Mouse (Mus musculus) heart, embryonic 10.5 days (tissue): ENCODE results near the gene Sept9. TPM values are rescaled to one million over a fixed set of nuclear protein-coding genes. Genes with fewer than 3 reads are reported as not detected.
A peak's percentile ranks its signal among the peaks of the same experiment; 100 is the strongest.

Source experiments
- DNase-seq: peaks from one replicate; pipeline ENCODE4 v3.0.0-alpha.2; 2017; ENCODE audit warnings: low spot score
- H3K27ac ChIP-seq: fragments of 300-500 bp; sonication (generic); 2 replicates; pipeline ENCODE4 v1.5.1; 2016; ENCODE audit warnings: mild to moderate bottlenecking
- H3K27me3 ChIP-seq: fragments of 300-500 bp; sonication (generic); 2 replicates; pipeline ENCODE4 v1.6.1; 2016; ENCODE audit warnings: mild to moderate bottlenecking; ENCODE audit not compliant: poor library complexity, insufficient read depth, severe bottlenecking
- H3K36me3 ChIP-seq: fragments of 300-500 bp; sonication (generic); 2 replicates; pipeline ENCODE4 v1.6.1; 2016; ENCODE audit warnings: mild to moderate bottlenecking, moderate library complexity
- H3K4me1 ChIP-seq: fragments of 300-500 bp; sonication (generic); 2 replicates; pipeline ENCODE4 v1.6.1; 2016; ENCODE audit warnings: mild to moderate bottlenecking
- H3K4me3 ChIP-seq: fragments of 300-500 bp; sonication (generic); 2 replicates; pipeline ENCODE4 v1.5.1; 2016; ENCODE audit warnings: mild to moderate bottlenecking, moderate library complexity
- H3K9me3 ChIP-seq: fragments of 300-500 bp; sonication (generic); 2 replicates; pipeline ENCODE4 v1.6.1; 2016; ENCODE audit warnings: mild to moderate bottlenecking, moderate library complexity
- WGBS: fragments of 180-500 bp; shearing (Covaris S2); methylation state at CpG from one replicate; pipeline ENCODE4 v1.1.7; 2016; 5-methylcytosine and 5-hydroxymethylcytosine counted together
- polyA plus RNA-seq: library from polyadenylated mRNA; unstranded; fragments of >200 nt; fragmentation: Nextera tagmentation; extraction: Ambion mirVana; gene quantifications from 2 replicates; pipeline ENCODE4 v1.2.1, GENCODE M21; 2016

Sept9 gene
- polyA plus RNA-seq, 1 experiment from 2014 or later, result 164 TPM

GRCm38 (mm10) chr11:117232032-117232431 lies 32.6 kb downstream of the Sept9 start:
- no peak for DNase-seq
- 23% methylated on average over 19 of the region's 19 CpGs for whole genome bisulfite sequencing
- H3K27me3 ChIP-seq, result 0 out of 2 replicates have a peak, but pooled peaks cover 17% of the 10 kb centered on the region
- H3K9me3 ChIP-seq, result no peaks in the 10 kb centered on the region
- H3K27ac ChIP-seq, result peak overlapping the region; percentile 75
- peak overlapping the region; percentile 51 for H3K4me3 ChIP-seq
- H3K4me1 ChIP-seq, result peaks cover 50% of the 10 kb centered on the region
- no peaks in the 10 kb centered on the region for H3K36me3 ChIP-seq

GRCm38 (mm10) chr11:117232886-117233458 lies 33.5 kb downstream of the Sept9 start:
- Histone ChIP-seq H3K9me3 (no peaks in the 10 kb centered on the region), H3K36me3 (no peaks in the 10 kb centered on the region), H3K27ac (peak overlapping the region; percentile 77; the same call in 1 of the 2 replicates), H3K4me1 (peaks cover 50% of the 10 kb centered on the region), H3K27me3 (0 out of 2 replicates have a peak, but pooled peaks cover 12% of the 10 kb centered on the region), H3K4me3 (peak overlapping the region; percentile 38)
- 25% methylated on average over 10 of the region's 10 CpGs for WGBS
- no peak for DNase-seq

- WGBS, result 40% methylated on average over 8 of the region's 8 CpGs
- H3K4me1 ChIP-seq, result peaks cover 54% of the 10 kb centered on the region
Measured at GRCm38 (mm10) chr11:117233818-117234217, 34.4 kb downstream of the Sept9 start.

GRCm38 (mm10) chr11:117235086-117235897 lies 35.8 kb downstream of the Sept9 start:
- Histone ChIP-seq H3K4me1 (peaks cover 50% of the 10 kb centered on the region), H3K27me3 (0 out of 2 replicates have a peak, but pooled peaks cover 12% of the 10 kb centered on the region), H3K4me3 (peak overlapping the region; percentile 3; the same call in 1 of the 2 replicates), H3K27ac (peak overlapping the region; percentile 79), H3K9me3 (no peaks in the 10 kb centered on the region), H3K36me3 (peaks cover 3% of the 10 kb centered on the region; the same call in 1 of the 2 replicates)
- WGBS, result 30% methylated on average over 12 of the region's 12 CpGs
- DNase-seq, result no peak

More at GRCm38 (mm10) chr11:117233818-117234217, 34.4 kb downstream of the Sept9 start:
- Histone ChIP-seq H3K27me3 (0 out of 2 replicates have a peak, but pooled peaks cover 12% of the 10 kb centered on the region), H3K27ac (peak overlapping the region; percentile 77), H3K4me3 (peak overlapping the region; percentile 38; the same call in 1 of the 2 replicates), H3K9me3 (no peaks in the 10 kb centered on the region), H3K36me3 (no peaks in the 10 kb centered on the region)
- no peak for DNase-seq

- Histone ChIP-seq H3K4me1 (peaks cover 50% of the 10 kb centered on the region), H3K4me3 (peak overlapping the region; percentile 3; the same call in 1 of the 2 replicates), H3K36me3 (peaks cover 6% of the 10 kb centered on the region; the same call in 1 of the 2 replicates), H3K27me3 (0 out of 2 replicates have a peak, but pooled peaks cover 12% of the 10 kb centered on the region), H3K27ac (peak overlapping the region; percentile 79), H3K9me3 (no peaks in the 10 kb centered on the region)
- no peak for DNase-seq
- WGBS, result 25% methylated on average over 9 of the region's 9 CpGs
Measured at GRCm38 (mm10) chr11:117235898-117236459, 36.5 kb downstream of the Sept9 start.

- Histone ChIP-seq H3K4me3 (no peak overlapping the region), H3K27me3 (0 out of 2 replicates have a peak, but pooled peaks cover 12% of the 10 kb centered on the region), H3K27ac (no peak overlapping the region), H3K9me3 (no peaks in the 10 kb centered on the region), H3K36me3 (peaks cover 6% of the 10 kb centered on the region; the same call in 1 of the 2 replicates), H3K4me1 (peaks cover 37% of the 10 kb centered on the region)
- DNase-seq, result peak; percentile 91
- 4% methylated on average over 4 of the region's 4 CpGs for WGBS
Measured at GRCm38 (mm10) chr11:117238169-117238568, 38.7 kb downstream of the Sept9 start.

- 0 out of 2 replicates have a peak, but pooled peaks cover 5% of the 10 kb centered on the region for H3K27me3 ChIP-seq
- H3K4me1 ChIP-seq, result peaks cover 23% of the 10 kb centered on the region
- H3K36me3 ChIP-seq, result peaks cover 6% of the 10 kb centered on the region; the same call in 1 of the 2 replicates
- H3K9me3 ChIP-seq, result no peaks in the 10 kb centered on the region
- no peak overlapping the region for H3K27ac ChIP-seq
- DNase-seq, result no peak
- no peak overlapping the region for H3K4me3 ChIP-seq
- WGBS, result 82% methylated on average over 6 of the region's 6 CpGs
Measured at GRCm38 (mm10) chr11:117239617-117240016, 40.2 kb downstream of the Sept9 start.

- H3K36me3 ChIP-seq, result peaks cover 6% of the 10 kb centered on the region; the same call in 1 of the 2 replicates
- no peaks in the 10 kb centered on the region for H3K9me3 ChIP-seq
- H3K4me3 ChIP-seq, result no peak overlapping the region
- 78% methylated on average over 9 of the region's 9 CpGs for WGBS
- H3K27ac ChIP-seq, result no peak overlapping the region
- H3K4me1 ChIP-seq, result peaks cover 17% of the 10 kb centered on the region
- 0 out of 2 replicates have a peak, but pooled peaks cover 1% of the 10 kb centered on the region for H3K27me3 ChIP-seq
- DNase-seq, result no peak
Measured at GRCm38 (mm10) chr11:117240322-117240721, 40.9 kb downstream of the Sept9 start.

GRCm38 (mm10) chr11:117240861-117241738 lies 41.6 kb downstream of the Sept9 start:
- H3K27ac ChIP-seq, result no peak overlapping the region
- WGBS, result 70% methylated on average over 11 of the region's 11 CpGs
- no peak for DNase-seq

GRCm38 (mm10) chr11:117242339-117243084 lies 43.1 kb downstream of the Sept9 start:
- no peak for DNase-seq
- WGBS, result 78% methylated on average over 10 of the region's 10 CpGs
- Histone ChIP-seq H3K27ac (no peak overlapping the region), H3K27me3 (0 out of 2 replicates have a peak, but pooled peaks cover 3% of the 10 kb centered on the region), H3K9me3 (no peaks in the 10 kb centered on the region), H3K4me1 (peaks cover 17% of the 10 kb centered on the region), H3K4me3 (no peak overlapping the region), H3K36me3 (peaks cover 6% of the 10 kb centered on the region; the same call in 1 of the 2 replicates)

More at GRCm38 (mm10) chr11:117240861-117241738, 41.6 kb downstream of the Sept9 start:
- peaks cover 9% of the 10 kb centered on the region for H3K4me1 ChIP-seq
- peaks cover 6% of the 10 kb centered on the region; the same call in 1 of the 2 replicates for H3K36me3 ChIP-seq
- no peak overlapping the region for H3K4me3 ChIP-seq
- no peaks in the 10 kb centered on the region for H3K9me3 ChIP-seq
- H3K27me3 ChIP-seq, result 0 out of 2 replicates have a peak, but pooled peaks cover 3% of the 10 kb centered on the region
